Mouse (Mus musculus): ENCODE results near the gene Wnt5b.

Gene Wnt5b

DNA sequence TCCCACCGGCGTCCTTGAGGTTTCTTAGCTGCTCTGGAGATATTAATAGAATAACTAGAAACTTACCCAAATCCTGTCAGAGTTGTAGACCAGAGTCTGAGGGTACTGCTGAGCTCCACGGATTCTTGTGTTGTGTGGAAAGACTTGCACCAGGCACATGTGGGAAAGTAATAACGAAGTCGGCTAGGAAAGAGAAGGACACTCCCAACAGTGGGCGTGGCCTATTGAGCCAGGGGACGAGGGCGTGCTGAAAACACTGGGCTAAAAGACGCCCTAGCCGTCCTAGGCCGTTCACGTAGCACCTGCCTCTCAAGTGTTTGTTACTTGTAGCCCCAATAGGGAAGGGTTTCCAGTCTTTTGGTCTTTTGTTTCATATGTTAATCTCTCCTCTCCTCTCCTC is 126.8 kb downstream of the Wnt5b start, which contains the start of gene Adipor2:
Gene Adipor2, minus strand, starts transcription at position 351 of the 400 bp plus-strand sequence.
- no peak for DNase-seq (ENCODE audit: low read depth, low spot score)

DNA sequence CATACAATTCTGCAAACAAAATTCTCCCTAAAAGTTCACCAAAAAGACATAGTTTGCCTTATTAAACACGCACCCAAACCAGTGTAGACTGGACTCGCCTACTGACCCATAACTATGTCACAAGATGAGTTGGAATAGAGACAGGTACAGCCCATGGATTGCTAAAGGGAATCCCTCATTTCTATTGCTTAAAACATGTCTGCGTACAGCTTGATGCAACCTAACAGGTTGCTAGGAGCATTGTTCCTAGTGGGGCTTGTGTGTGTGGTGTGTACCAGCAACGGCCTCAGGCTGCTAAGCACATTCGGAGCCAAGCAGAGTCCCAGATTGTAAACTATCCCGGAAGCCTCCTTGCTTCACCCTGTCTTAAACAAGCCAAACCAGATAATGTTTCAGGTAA is 127.5 kb downstream of the Wnt5b start:
- no peak for DNase-seq (ENCODE audit: low read depth, low spot score)

DNA sequence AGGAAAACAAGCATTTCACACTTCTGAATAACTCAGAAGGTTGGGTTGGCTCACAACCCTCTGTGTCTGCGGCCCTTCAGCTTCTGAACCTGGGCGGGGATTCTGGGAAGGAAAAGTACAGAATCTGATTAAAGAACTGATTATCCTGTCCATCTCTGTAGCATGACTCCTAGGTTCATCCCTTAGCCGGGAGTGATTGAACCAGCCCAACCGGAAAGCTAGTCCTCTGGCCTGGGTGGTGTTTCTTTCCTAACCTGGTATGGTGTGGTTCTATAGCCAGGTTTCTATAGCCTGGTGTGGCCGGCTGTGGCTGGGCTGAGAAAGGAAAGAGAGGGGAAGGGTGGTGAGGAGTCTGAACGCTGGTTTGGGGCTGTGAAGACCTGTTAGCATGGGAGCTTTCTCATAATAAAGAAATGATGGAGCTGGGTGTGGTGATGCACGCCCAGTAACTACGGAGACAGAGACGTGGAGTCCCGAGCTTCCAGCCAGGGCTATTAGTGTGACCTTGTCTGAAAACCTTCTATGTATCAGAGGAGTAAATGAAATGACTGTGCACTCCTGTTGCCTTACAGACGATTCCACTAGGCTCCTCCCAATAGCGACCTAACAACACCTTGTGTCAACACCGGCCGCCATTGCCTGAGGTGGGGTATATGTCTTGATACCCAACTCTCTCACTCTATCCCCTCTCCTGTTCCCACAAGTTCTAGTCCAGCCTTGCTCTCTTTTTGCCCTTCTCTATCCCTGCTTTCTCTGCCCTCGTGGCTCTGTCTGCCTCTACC is 129.7 kb downstream of the Wnt5b start:
- DNase-seq (ENCODE audit: low read depth, low spot score) = no peak

DNA sequence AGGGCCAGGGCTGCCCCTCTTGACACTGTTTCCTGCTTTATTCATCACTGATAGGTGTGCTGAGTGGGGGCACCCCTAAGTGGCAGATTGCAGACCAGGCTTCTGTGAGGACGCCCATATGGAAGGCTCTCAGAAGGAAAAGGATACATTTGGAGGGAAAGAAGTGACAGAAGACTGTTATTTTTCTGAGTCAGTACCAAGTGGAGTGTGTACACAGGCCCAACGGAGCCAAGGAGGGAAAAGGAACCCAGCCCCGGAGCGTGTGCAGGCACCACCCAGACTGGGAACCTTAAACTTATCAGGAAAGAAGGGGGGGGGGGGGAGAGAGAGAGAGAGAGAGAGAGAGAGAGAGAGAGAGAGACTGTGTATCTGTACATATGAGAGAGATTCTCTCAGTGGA is 131.6 kb downstream of the Wnt5b start:
- DNase-seq (ENCODE audit: low read depth, low spot score) = no peak

DNA sequence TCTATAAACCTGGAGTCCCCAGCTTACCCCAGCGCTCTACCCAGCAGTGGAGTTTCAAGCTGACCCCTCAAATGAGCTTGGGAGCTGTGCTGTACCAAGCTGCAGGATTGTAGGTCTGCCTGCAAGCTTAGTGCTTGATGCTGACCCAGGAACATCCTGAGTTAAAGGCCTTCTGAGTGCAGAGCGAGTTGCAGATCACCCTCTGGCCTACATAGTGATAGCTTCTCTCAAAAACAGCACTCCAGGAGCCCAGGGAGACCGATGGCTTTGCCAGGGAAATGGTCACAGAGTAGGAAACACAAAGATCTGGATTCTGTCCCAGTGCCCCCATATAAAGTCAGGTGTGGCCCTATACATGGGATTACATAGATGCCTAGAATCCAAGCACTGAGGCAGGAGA is 132.6 kb downstream of the Wnt5b start:
- no peak for DNase-seq (ENCODE audit: low read depth, low spot score)

DNA sequence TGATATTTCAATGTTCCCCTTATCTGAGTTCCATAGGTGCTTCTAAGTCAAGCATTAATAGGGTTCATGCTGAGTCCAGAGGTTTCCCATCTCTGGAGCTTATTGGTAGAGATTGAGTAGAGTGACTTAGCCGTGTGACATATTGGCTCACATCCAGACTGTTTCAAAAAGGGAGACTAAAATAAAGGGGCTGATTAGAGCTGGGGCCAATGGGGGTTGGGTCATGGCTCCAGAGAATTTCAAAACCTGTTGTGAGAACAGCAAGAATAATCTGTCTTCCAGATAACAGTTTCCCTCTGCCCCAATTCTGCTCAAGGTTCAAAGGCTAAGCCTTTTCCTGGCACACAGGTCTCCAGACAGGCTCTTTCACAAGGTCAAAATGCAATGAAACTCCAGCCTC is 134.4 kb downstream of the Wnt5b start:
- DNase-seq (ENCODE audit: low read depth, low spot score) = no peak

DNA sequence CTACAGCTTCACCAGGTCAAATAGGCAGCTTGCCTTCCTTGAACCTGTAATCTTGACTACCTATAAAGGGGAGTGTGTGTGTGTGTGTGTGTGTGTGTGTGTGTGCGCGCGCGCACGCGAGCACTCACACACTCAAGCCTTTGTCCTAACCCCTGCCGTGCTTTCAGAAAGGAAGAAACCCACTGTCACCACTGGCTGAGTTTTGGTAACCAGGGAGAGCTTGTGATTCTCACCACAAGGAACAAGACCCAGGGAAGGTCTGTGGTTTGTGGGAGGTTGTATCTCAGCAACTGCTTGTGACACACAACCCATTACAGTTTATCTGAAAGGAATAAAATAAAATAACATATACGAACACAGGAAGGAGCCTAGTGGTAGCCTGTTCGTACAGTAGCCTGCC is 135.6 kb downstream of the Wnt5b start:
- no peak for DNase-seq (ENCODE audit: low read depth, low spot score)

DNA sequence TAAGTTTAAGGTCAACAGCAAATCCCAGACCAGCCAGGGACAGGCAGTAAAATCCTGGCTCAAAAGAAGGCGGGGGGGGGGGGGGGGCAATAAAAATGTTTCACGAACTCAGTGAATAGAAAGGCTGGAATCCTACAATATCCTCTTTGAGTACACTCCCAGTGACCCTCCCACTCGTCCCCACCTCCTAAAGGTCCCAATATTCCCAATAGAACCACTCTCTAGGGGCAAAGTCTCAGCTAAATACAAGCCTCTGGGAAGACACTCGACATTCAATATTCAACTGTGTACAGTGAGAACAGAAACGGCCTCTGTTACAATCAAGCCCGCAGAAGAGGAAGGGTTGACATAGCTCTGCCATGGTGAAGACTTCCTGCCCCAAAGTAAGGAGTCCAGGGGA is 136.3 kb downstream of the Wnt5b start:
- no peak for DNase-seq (ENCODE audit: low read depth, low spot score)

DNA sequence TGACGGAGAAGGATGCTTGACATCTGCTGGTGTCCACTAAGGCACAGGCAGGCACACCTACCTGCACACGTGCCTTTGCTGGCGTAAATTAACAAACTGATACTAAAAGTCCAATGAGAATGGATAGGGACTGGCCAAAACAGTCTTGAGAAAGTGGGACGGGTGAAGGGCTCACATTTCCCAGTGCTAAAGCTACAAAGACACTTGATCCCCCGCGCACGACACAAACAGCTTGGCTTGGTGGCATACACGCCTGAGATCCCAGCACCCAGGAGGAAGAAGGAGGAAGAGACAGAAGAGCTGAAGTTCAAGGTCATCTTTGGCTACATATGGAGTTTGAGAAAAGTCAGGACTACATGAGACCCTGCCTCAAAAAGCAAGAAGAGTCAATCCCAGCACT is 137.6 kb downstream of the Wnt5b start:
- DNase-seq (ENCODE audit: low read depth, low spot score) = no peak

DNA sequence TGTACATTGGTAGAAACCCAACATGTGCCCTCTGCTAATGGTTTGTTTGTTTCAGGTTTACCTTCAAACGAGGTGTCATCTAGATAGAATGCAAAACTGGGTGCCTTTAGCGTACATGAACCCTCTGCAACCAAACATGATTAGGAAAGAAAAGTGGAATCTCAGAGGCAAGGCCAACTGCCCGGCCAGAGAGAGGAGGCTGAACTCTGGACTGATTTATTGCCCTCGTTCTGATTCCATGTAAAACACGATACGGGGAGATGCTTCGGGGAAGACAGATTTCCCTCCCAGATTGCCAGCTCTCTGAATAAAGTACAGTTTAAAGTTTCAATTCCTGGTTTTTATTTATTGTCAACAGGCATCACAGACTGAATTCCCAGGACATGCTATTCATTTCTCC is 138.8 kb downstream of the Wnt5b start:
- DNase-seq (ENCODE audit: low read depth, low spot score) = no peak

DNA sequence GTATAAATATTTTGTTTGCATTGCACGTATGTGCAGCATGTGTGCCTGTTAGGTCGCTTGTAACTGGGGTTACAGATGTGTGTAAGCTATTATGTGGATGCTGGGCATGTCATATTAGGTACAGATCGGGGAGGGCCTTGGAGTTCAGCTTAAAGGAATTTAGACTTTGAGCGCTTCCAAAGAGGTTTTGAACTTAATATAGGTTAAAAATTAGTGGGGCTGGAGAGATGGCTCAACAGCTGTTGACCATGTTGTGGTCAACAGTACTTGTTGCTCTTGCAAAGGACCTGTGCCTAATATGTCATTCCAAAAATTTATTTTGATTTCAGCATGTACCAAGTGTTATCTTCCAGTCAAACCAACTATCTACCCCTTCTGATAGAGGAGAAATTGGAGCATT is 139.3 kb downstream of the Wnt5b start:
- DNase-seq (ENCODE audit: low read depth, low spot score) = no peak

DNA sequence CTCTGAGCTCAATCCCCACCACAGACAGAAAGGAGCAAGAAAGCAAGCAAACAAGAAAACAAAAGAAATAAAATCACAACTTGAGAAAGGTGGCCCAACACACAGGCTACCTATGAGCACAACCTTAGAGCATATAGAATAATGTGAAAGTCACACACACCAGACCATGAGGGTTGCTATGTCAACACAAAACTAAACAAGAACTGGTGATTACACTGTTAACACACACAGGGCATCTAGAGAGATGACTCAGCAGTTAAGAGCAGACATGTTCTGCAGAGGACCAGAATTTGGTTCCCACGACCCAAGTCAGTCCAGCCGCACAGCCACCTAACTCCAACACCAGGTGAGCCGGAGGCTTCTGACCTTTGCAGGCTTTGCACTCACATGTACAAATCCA is 141.2 kb downstream of the Wnt5b start:
- DNase-seq (ENCODE audit: low read depth, low spot score) = no peak

DNA sequence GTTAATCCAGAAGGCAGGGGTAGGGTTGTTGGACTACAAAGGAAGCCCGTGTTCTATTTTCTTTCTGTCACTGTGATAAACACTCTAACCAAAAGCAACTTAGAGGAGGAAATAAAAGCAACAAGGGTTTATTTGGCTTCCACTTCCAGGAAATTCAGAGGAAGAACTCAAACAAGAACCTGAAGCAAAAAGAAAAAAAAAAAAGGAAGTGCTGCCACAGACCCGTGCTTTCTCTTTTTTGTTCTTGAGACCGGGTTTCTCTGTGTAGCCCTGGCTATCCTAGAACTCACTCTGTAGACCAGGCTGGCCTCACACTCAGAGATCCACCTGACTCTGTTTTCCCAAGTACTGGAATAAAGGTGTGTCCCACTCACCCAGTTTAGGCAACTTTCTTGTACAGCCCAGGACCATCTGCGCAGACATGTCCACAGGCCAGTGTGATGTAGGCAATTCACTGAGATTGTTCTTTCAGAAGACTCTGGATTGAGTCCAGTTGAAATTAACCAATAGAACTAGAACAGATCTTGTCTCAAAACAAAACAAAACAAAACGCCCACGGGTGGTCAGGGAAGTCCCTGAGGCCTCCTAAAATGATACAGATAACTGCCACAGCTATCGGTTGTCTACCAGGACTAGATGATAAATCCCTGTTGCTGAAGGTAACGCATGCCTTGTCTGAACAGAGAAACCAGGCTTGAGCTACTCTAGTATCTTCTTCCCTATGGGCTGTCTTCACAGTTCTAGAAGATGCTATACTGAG is 142.4 kb downstream of the Wnt5b start:
- no peak for DNase-seq (ENCODE audit: low read depth, low spot score)

DNA sequence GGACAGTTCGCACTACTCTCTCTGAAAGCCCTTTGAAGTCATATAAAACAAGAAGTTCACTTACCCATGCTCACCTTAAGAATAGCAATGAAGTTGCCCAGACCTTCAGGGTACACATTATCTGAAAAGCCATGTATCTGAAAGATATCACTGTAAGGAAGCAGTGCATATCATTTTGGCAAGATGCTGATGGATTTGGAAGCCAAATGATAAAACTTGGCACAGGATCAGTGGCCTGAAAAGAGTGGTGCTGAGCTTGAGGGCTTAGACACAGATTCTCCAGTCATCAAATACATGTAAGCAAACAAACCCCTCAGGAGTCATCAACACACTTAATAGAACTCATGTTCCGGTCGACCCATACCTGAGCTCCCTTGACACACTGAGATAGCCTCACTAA is 143.5 kb downstream of the Wnt5b start:
- no peak for DNase-seq (ENCODE audit: low read depth, low spot score)

DNA sequence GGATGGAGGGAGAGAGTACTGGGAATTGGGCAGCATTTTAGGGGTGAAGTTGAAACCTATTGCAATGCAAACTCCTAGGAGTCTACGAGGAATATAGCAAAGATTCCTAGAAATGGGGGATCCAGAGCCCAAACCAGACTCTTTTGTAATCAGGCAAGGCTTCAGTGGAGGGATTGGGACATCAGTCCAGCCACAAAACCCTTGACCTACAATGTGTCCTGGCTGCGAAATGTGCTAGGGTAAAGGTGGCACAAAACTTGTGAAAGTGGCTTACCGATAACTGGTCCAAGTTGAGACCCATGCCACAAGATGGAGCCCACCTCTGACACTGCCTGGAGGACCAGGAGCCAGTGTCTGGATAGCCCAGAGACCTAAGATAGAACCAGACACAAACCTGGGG is 144.8 kb downstream of the Wnt5b start:
- no peak for DNase-seq (ENCODE audit: low read depth, low spot score)

DNA sequence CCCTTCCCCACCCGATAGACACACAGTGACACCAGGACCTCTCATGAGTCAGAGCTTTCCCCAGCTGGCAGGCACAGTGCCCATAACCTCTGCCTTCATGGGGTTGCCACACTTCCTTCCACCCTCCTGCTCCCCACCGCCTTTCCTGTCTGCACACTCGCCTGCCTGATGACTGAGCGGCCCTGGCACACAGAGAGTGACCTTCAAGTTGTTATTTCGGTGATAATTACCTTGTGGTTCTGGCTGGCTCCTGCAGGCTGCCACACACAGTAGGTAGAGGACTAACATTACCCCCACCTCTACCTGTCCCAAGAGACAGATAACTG is 147.9 kb downstream of the Wnt5b start:
- DNase-seq (ENCODE audit: low read depth, low spot score) = no peak

DNA sequence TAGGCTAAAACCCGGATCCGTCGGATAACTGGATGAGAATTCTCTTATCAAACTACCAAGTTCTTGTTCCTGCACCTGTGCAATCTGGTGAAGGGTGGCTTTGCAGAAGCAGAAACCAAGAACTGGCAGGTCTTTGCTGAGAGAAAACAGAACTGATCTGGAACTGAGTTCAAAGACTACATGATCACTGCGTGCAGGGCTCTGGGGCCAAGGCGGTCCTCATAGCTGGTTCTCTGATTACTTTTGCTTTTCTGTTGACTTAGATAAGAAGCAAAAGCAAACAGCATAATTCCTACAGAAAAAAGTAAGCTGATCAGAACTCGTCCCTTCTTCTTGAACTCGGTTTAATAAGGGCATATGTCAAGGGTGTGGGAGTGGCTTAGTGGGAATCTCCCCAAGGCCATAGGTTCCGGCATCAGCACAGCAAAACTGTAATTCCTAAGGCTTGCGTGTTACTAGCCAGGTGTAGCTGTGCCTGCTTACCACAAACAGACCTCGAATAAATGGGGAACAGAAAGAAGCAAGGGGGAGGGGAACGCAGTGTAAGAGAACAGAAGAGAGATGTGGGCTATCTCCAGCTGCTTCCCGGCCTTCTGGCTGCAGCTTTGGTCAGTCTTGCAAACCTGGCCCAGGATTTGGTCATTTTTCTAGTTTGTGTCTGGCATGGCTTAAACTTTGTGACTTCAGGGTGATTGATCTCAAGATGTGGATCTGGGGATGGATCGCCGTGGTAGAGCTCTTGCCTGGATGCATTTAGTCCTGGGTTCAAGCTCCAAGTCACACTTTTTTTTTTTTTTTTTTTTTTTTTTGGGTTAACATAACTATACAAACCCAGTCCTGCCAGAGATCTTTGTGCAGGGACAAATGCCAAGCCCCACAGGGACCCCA is 148.5 kb downstream of the Wnt5b start:
- DNase-seq (ENCODE audit: low read depth, low spot score) = no peak

DNA sequence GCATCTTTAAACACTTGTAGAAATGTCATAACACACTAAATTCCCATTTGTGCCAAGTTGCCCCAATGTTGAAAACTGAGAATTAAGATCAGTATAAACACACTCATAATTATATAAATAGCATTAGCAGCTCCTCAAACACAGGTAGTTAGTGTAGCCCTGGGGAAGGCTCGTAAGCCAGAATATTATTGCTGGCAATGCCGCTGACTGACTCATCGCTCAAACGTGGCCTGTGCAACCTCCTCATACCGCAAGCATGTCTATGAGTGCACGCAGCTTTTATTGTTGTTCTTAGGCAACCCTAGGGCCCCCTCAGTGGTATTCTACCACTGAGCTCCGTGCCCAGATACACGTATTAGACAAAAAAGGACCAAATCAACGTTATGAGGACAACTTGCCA is 151.3 kb downstream of the Wnt5b start:
- DNase-seq (ENCODE audit: low read depth, low spot score) = no peak

DNA sequence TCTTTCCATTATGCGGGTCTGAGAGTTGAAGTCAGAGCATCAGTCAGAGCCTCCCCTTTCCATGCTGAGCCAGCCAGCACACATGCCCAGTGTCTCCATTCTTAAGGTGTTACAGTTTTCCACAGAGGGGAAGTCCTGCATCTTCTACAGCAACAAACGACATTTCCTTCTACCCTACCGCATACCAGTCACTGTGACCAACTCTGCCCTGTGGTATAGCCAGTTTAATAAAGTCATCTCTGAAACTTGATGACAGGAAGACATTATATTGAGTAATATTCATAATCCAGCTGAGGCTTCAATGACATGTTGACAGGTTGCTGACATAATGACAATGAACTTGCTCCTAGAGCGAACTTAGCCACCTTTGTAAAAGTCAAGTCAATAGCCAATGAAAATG is 153.4 kb downstream of the Wnt5b start:
- DNase-seq (ENCODE audit: low read depth, low spot score) = no peak

DNA sequence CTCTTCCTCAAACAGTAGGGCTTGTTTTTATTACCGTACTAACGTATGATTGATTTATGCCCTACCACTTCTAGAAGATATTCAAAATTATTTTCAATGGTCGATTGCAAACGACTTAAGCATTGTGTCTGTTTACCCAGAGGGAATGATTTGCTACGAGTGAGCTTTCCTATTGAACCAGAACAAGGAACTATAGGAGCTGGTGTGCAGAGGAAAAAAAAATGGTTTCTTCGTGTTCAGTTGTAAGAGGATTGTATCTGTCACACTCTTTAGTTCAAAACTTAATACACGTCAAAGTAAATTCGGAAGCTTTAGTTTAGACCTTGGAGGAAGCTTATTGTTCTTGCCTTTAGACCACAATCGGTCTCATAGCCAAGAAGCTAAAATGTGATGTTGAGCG is 155.1 kb downstream of the Wnt5b start:
- DNase-seq (ENCODE audit: low read depth, low spot score) = no peak

DNA sequence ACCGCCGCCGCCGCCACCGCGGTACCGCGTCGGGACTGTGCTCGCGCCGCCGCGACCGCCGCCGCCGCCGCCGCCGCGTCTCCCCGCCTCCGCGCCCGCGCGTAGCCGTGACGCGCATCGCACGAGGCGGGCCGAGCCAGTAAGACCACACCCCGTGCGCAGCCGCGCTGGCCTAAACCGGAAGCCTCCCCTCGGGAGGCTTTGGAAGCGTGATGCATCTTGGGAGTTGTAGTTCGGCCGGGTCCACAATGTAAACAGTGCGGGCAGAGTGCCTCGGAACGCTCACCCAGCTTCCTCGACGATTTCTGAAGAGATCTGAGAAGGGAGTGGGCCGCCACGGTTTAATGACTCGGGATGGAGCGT is 155.5 kb downstream of the Wnt5b start:
- DNase-seq (ENCODE audit: low read depth, low spot score) = peak; percentile 94

Data from telencephalon, adult 2 months (tissue).